Mouse (Mus musculus) hematopoietic multipotent progenitor cell, adult 10-12 weeks (in vitro differentiated cells): Measurements from ENCODE around the gene B020004J07Rik. TPM values are rescaled to one million over a fixed set of nuclear protein-coding genes. Genes with fewer than 3 reads are reported as not detected.

Source experiments
- polyA plus RNA-seq: library from polyadenylated mRNA; stranded (reverse); fragments of >175 nt; gene quantifications from 2 replicates; pipeline ENCODE4 v1.2.3, GENCODE M21; 2012; ENCODE audit warnings: low replicate concordance

The B020004J07Rik gene
- polyA plus RNA-seq, result not detected in 2 replicates

GRCm38 (mm10) chr4:101843923-101844322 lies at the start of gene B020004J07Rik:
B020004J07Rik (minus strand) TSS chr4:101844023.

Other genes starting within 250 kb of the B020004J07Rik start
- gene Leprot, start 196.3 kb downstream of the B020004J07Rik start, polyA plus RNA-seq, result 5.1 and 16.2 TPM in 2 replicates
- 0.04 and 0.19 TPM in 2 replicates for gene Lepr, start 126.6 kb downstream of the B020004J07Rik start, polyA plus RNA-seq
- gene C130073F10Rik, start 49.8 kb upstream of the B020004J07Rik start, polyA plus RNA-seq, result not detected in 2 replicates
- not detected in 2 replicates for gene Gm12800, start 65.1 kb upstream of the B020004J07Rik start, polyA plus RNA-seq
- not detected in 2 replicates for gene Gm12794, start 96.4 kb upstream of the B020004J07Rik start, polyA plus RNA-seq
- not detected in 2 replicates for gene Gm12790, start 137.0 kb upstream of the B020004J07Rik start, polyA plus RNA-seq
- gene Gm12789, start 142.6 kb upstream of the B020004J07Rik start, polyA plus RNA-seq, result not detected in 2 replicates
- gene Pde4b, start 243.5 kb upstream of the B020004J07Rik start, polyA plus RNA-seq, result 20.4 and 21.9 TPM in 2 replicates